Comparison of ENCODE assay signal across 8 mouse cellular contexts in genomic region chr10:86777614-86778319, GRCm38 (mm10). TPM values are rescaled to one million over a fixed set of nuclear protein-coding genes. Genes with fewer than 3 reads are reported as not detected.
DNase-seq lines count a peak whose midpoint lies in the region; ATAC-seq and TF ChIP-seq lines count a peak whose summit lies in the region.

No protein-coding gene starts in this region.

- dilution Hi-C loops in CH12.LX (cut with MboI; ENCODE audit: extremely low pct_ligation_motif_present, extremely low pct_unique_long_range_greater_than_20kb, low sequenced_read_pairs) = no loop called here

- intact Hi-C loops in heart, postnatal 14 days (cut with DNase I) = loop anchor here (5.0 to 10.0 kb wide), 2 partner anchors 70 to 197 kb away; partner anchors contain the start of genes Hsp90b1 and Ttc41

- DNase-seq in heart, postnatal 14 days = no peak
- DNase-seq in CH12.LX (ENCODE audit: extremely low read depth) = no peak
- no peak for DNase-seq in adrenal gland, adult 2 months
- DNase-seq in frontal cortex, postnatal 14 days (ENCODE audit: low spot score in 2 of 2) = no peak
- DNase-seq in embryo, embryonic 11 days = no peak

- H3K36me3 ChIP-seq in heart, embryonic 13.5 days = no peaks in the 10 kb centered on the region
- peaks cover 0 to 3% of the 10 kb centered on the region in 2 experiments for H3K36me3 ChIP-seq in CH12.LX (replicated peaks in 1 of 2; ENCODE audit: control insufficient read depth in 1 of 2, insufficient read depth in 1 of 2, low read length in 1 of 2)
- H3K36me3 ChIP-seq in forebrain, embryonic 12.5 days (replicated peaks) = no peaks in the 10 kb centered on the region
- no peaks in the 10 kb centered on the region for H3K36me3 ChIP-seq in liver, embryonic 16.5 days (ENCODE audit: control insufficient read depth, insufficient read depth)

- H3K9ac ChIP-seq in heart, embryonic 13.5 days = peak overlapping the region; percentile 92
- peak overlapping the region; percentile 84 for H3K9ac ChIP-seq in CH12.LX (ENCODE audit: insufficient read depth, low read depth)
- H3K9ac ChIP-seq in forebrain, embryonic 12.5 days = peak overlapping the region; percentile 59
- peak overlapping the region; percentile 70 for H3K9ac ChIP-seq in liver, embryonic 16.5 days (ENCODE audit: low read depth, low read length)

- peaks cover 13% of the 10 kb centered on the region for H3K79me2 ChIP-seq in CH12.LX (replicated peaks; ENCODE audit: control insufficient read depth, extremely low read depth, insufficient read depth, poor library complexity, severe bottlenecking)

- no peak for TF ChIP-seq CTCF in CH12.LX (conservative IDR thresholded peaks at IDR 0.05 in 1 of 2, IDR thresholded peaks at IDR 0.05 in 1 of 2; ENCODE audit: low read depth in 2 of 2, low read length in 2 of 2)

- TF ChIP-seq EP300 in CH12.LX (IDR thresholded peaks at IDR 0.05; ENCODE audit: low read length) = peak; percentile 37; the same call in 1 of the 2 replicates

- peak overlapping the region; percentile 90 for H3K27ac ChIP-seq in heart, embryonic 13.5 days (replicated peaks)
- H3K27ac ChIP-seq in CH12.LX (ENCODE audit: insufficient read depth, low read depth) = peak overlapping the region; percentile 44; the same call in 1 of the 2 replicates
- no peak overlapping the region for H3K27ac ChIP-seq in forebrain, embryonic 12.5 days
- no peak overlapping the region for H3K27ac ChIP-seq in liver, embryonic 16.5 days (ENCODE audit: low read length)

- no peak for TF ChIP-seq POLR2A in CH12.LX (IDR thresholded peaks at IDR 0.05; ENCODE audit: low read depth, low read length)

- no peak for ATAC-seq in heart, embryonic 13.5 days (ENCODE audit: extremely low read depth, insufficient number of reproducible peaks, low FRiP score, low TSS enrichment)
- no peak for ATAC-seq in forebrain, embryonic 12.5 days (ENCODE audit: low FRiP score)
- no peak for ATAC-seq in liver, embryonic 16.5 days (ENCODE audit: low read depth)

- no peaks in the 10 kb centered on the region for H3K9me3 ChIP-seq in heart, embryonic 13.5 days
- H3K9me3 ChIP-seq in CH12.LX (replicated peaks; ENCODE audit: low read length) = no peaks in the 10 kb centered on the region
- no peaks in the 10 kb centered on the region for H3K9me3 ChIP-seq in forebrain, embryonic 12.5 days
- no peaks in the 10 kb centered on the region for H3K9me3 ChIP-seq in liver, embryonic 16.5 days (replicated peaks; ENCODE audit: control insufficient read depth, low read length)

- peaks cover 44% of the 10 kb centered on the region for H3K4me1 ChIP-seq in heart, embryonic 13.5 days
- peaks cover 3 to 26% of the 10 kb centered on the region in 2 experiments; a peak in 3 of 4 replicates for H3K4me1 ChIP-seq in CH12.LX (ENCODE audit: control insufficient read depth in 1 of 2, insufficient read depth in 2 of 2)
- peaks cover 31% of the 10 kb centered on the region for H3K4me1 ChIP-seq in forebrain, embryonic 12.5 days
- H3K4me1 ChIP-seq in liver, embryonic 16.5 days (ENCODE audit: control insufficient read depth, low read depth, low read length) = peaks cover 23% of the 10 kb centered on the region

- H3K27me3 ChIP-seq in heart, embryonic 13.5 days (replicated peaks) = no peaks in the 10 kb centered on the region
- H3K27me3 ChIP-seq in CH12.LX (replicated peaks) = no peaks in the 10 kb centered on the region
- peaks cover 6% of the 10 kb centered on the region; the same call in 1 of the 2 replicates for H3K27me3 ChIP-seq in forebrain, embryonic 12.5 days
- no peaks in the 10 kb centered on the region for H3K27me3 ChIP-seq in liver, embryonic 16.5 days (ENCODE audit: control insufficient read depth, insufficient read depth, low read depth, low read length)

- in situ Hi-C loops in CH12.LX (cut with MboI; ENCODE audit: low pct_ligation_motif_present, low pct_unique_long_range_greater_than_20kb, low sequenced_read_pairs) = no loop called here

- peak overlapping the region; percentile 95 for H3K4me2 ChIP-seq in heart, embryonic 13.5 days
- peak overlapping the region; percentile 53 for H3K4me2 ChIP-seq in CH12.LX (ENCODE audit: insufficient read depth, low read depth, poor library complexity, severe bottlenecking)
- H3K4me2 ChIP-seq in forebrain, embryonic 12.5 days = peak overlapping the region; percentile 96
- peak overlapping the region; percentile 100 for H3K4me2 ChIP-seq in liver, embryonic 16.5 days (ENCODE audit: low read depth, low read length)

- 15% methylated on average over 19 of the region's 19 CpGs for WGBS in heart, embryonic 13.5 days
- 44% methylated on average over 19 of the region's 19 CpGs for WGBS in forebrain, embryonic 12.5 days
- WGBS in liver, embryonic 16.5 days (ENCODE audit: insufficient replicate concordance) = 39% methylated on average over 19 of the region's 19 CpGs

- peak overlapping the region; percentile 84 for H3K4me3 ChIP-seq in heart, embryonic 13.5 days
- H3K4me3 ChIP-seq in CH12.LX (replicated peaks in 1 of 3; ENCODE audit: low read depth in 2 of 3, low read length in 2 of 3, poor library complexity in 1 of 3) = peak overlapping the region; percentile 67 to 84 (median 68)
- H3K4me3 ChIP-seq in forebrain, embryonic 12.5 days (replicated peaks) = peak overlapping the region; percentile 61
- H3K4me3 ChIP-seq in liver, embryonic 16.5 days (ENCODE audit: low read depth, low read length) = peak overlapping the region; percentile 72

- no peak for TF ChIP-seq RAD21 in CH12.LX (IDR thresholded peaks at IDR 0.05; ENCODE audit: low read depth, low read length)

TF ChIP-seq in CH12.LX, 34 proteins besides CTCF, POLR2A, EP300 and RAD21 (continues in another document):
- no peak for TF ChIP-seq CHD1 (IDR thresholded peaks at IDR 0.05; ENCODE audit: low read depth, low read length)
- no peak for TF ChIP-seq ETS1 (conservative IDR thresholded peaks at IDR 0.05; ENCODE audit: low read depth, low read length)
- no peak for TF ChIP-seq PAX5 (IDR thresholded peaks at IDR 0.05; ENCODE audit: low read length)
- TF ChIP-seq USF1 (IDR thresholded peaks at IDR 0.05; ENCODE audit: low read depth, low read length) = no peak
- TF ChIP-seq ELF1 (IDR thresholded peaks at IDR 0.05; ENCODE audit: low read depth, low read length) = no peak
- no peak for TF ChIP-seq JUN (IDR thresholded peaks at IDR 0.05; ENCODE audit: insufficient read depth, low read depth, low read length)
- TF ChIP-seq POLR2AphosphoS2 (IDR thresholded peaks at IDR 0.05; ENCODE audit: low read depth, low read length) = no peak
- 0 out of 2 replicates have a peak, but pooled peaks have one; percentile 12 for TF ChIP-seq MYC (IDR thresholded peaks at IDR 0.05; ENCODE audit: low read depth, low read length)
- TF ChIP-seq KAT2A (IDR thresholded peaks at IDR 0.05; ENCODE audit: insufficient replicate concordance, low read length) = no peak
- TF ChIP-seq CHD2 (IDR thresholded peaks at IDR 0.05; ENCODE audit: low read length) = no peak
- TF ChIP-seq BHLHE40 (IDR thresholded peaks at IDR 0.05; ENCODE audit: low read depth, low read length) = 0 out of 2 replicates have a peak, but pooled peaks have one; percentile 23
- no peak for TF ChIP-seq ZMIZ1 (IDR thresholded peaks at IDR 0.05; ENCODE audit: low read depth, low read length)
- TF ChIP-seq TBP (conservative IDR thresholded peaks at IDR 0.05; ENCODE audit: low read depth, low read length) = no peak
- no peak for TF ChIP-seq MEF2A (IDR thresholded peaks at IDR 0.05; ENCODE audit: borderline replicate concordance, low read depth, low read length)
- TF ChIP-seq RCOR1 (conservative IDR thresholded peaks at IDR 0.05; ENCODE audit: low read depth, low read length) = no peak
- no peak for TF ChIP-seq JUND (conservative IDR thresholded peaks at IDR 0.05; ENCODE audit: low read depth, low read length)
- no peak for TF ChIP-seq UBTF (IDR thresholded peaks at IDR 0.05; ENCODE audit: low read depth, low read length)
- TF ChIP-seq ZNF384 (IDR thresholded peaks at IDR 0.05; ENCODE audit: low read depth, low read length) = no peak
- no peak for TF ChIP-seq MAFK (IDR thresholded peaks at IDR 0.05; ENCODE audit: insufficient replicate concordance, low read length)
- no peak for TF ChIP-seq NELFE (IDR thresholded peaks at IDR 0.05; ENCODE audit: low read depth, low read length)
- TF ChIP-seq ZKSCAN1 (IDR thresholded peaks at IDR 0.05; ENCODE audit: borderline replicate concordance, low read depth, low read length) = no peak
- TF ChIP-seq MAX (IDR thresholded peaks at IDR 0.05; ENCODE audit: low read length) = peak; percentile 32; the same call in 1 of the 2 replicates
- TF ChIP-seq GABPA (IDR thresholded peaks at IDR 0.05; ENCODE audit: insufficient replicate concordance, low read depth, low read length) = no peak
- no peak for TF ChIP-seq ZC3H11A (IDR thresholded peaks at IDR 0.05; ENCODE audit: low read depth, low read length)
- no peak for TF ChIP-seq E2F4 (IDR thresholded peaks at IDR 0.05; ENCODE audit: insufficient replicate concordance, low read depth, low read length)
- no peak for TF ChIP-seq SMC3 (IDR thresholded peaks at IDR 0.05; ENCODE audit: low read depth, low read length)
- no peak for TF ChIP-seq HCFC1 (IDR thresholded peaks at IDR 0.05; ENCODE audit: low read depth, low read length)

RNA-seq across cellular contexts. Expression of gene Nt5dc3, which starts 1.0 kb away (rescaled TPM):
- 1.9 and 2.1 TPM in 2 replicates for polyA plus RNA-seq in heart, embryonic 13.5 days (2015; fragmentation: Nextera tagmentation; extraction: Ambion mirVana)
- total RNA-seq in heart, postnatal 14 days (2021) = 10 to 100 TPM; 28.2 to 31.6 TPM
- total RNA-seq in CH12.LX (2012; rRNA removed) (4.6 and 7.1 TPM in 2 replicates), CH12.LX (2014; rRNA removed) (6.0 and 6.5 TPM in 2 replicates)
- polyA plus RNA-seq in CH12.LX (2012; ENCODE audit: insufficient read length, low read depth) = 15.0 and 15.9 TPM in 2 replicates
- polyA plus RNA-seq in forebrain, embryonic 12.5 days (2016; fragmentation: Nextera tagmentation; extraction: Ambion mirVana) = 2.4 and 2.9 TPM in 2 replicates
- polyA plus RNA-seq in liver, embryonic 16.5 days (2015; fragmentation: Nextera tagmentation; extraction: Ambion mirVana) = 0.21 and 0.25 TPM in 2 replicates
- 10 to 100 TPM; 29.8 to 57.4 TPM for total RNA-seq in adrenal gland, adult 2 months (2021)
- polyA plus RNA-seq in adrenal gland, adult 2 months (2012; rRNA removed) = 29.0 and 30.2 TPM in 2 replicates

RNA-seq across cellular contexts. Expression of gene Gm49358, which starts 14.0 kb away (rescaled TPM):
- polyA plus RNA-seq in heart, embryonic 13.5 days (2015; fragmentation: Nextera tagmentation; extraction: Ambion mirVana) = not detected in 2 replicates
- 10 to 100 TPM in 1 of 2 experiments, 1 to 10 TPM in 1; 7.2 to 12.1 TPM for total RNA-seq in heart, postnatal 14 days (2021)
- total RNA-seq in CH12.LX (2012; rRNA removed) (1.2 and 2.0 TPM in 2 replicates), CH12.LX (2014; rRNA removed) (not detected in 2 replicates)
- polyA plus RNA-seq in CH12.LX (2012; ENCODE audit: insufficient read length, low read depth) = 3.8 TPM in 1 of 2 replicates, not detected in the other
- not detected in 2 replicates for polyA plus RNA-seq in forebrain, embryonic 12.5 days (2016; fragmentation: Nextera tagmentation; extraction: Ambion mirVana)
- not detected in 2 replicates for polyA plus RNA-seq in liver, embryonic 16.5 days (2015; fragmentation: Nextera tagmentation; extraction: Ambion mirVana)
- 10 to 100 TPM; 20.1 to 23.6 TPM for total RNA-seq in adrenal gland, adult 2 months (2021)
- not detected in 2 replicates for polyA plus RNA-seq in adrenal gland, adult 2 months (2012; rRNA removed)

Comparison
In these comparisons a context has a peak if more than half of its experiments do, and no peak if none do; other contexts are left out.
1. H3K27ac ChIP-seq: peak in heart, embryonic 13.5 days (single experiment) and CH12.LX (single experiment); none in forebrain, embryonic 12.5 days (single experiment) and liver, embryonic 16.5 days (single experiment).
2. Peak in every context shown above with its lines, with median percentiles within 50 percentile points of each other: H3K4me2 ChIP-seq, H3K4me3 ChIP-seq and H3K9ac ChIP-seq.